Mouse (Mus musculus) embryo, embryonic 11 days (tissue): ENCODE data around the gene Rasa3.

Experiments
- DNase-seq: peaks from one replicate; pipeline ENCODE4 v3.0.0-alpha.2; 2015

The Rasa3 gene

GRCm38 (mm10) chr8:13647591-13647990, 29.8 kb downstream of the Rasa3 start:
- no peak for DNase-seq

GRCm38 (mm10) chr8:13644932-13645676, 32.3 kb downstream of the Rasa3 start:
- no peak for DNase-seq

- DNase-seq: peak; percentile 48
These were observed 33.2 kb downstream of the Rasa3 start for GRCm38 (mm10) chr8:13644155-13644554.

- DNase-seq: no peak
These were observed 34.7 kb downstream of the Rasa3 start for GRCm38 (mm10) chr8:13642659-13643181.

GRCm38 (mm10) chr8:13641206-13641605, 36.2 kb downstream of the Rasa3 start:
- no peak for DNase-seq

GRCm38 (mm10) chr8:13640452-13640883, 36.9 kb downstream of the Rasa3 start:
- DNase-seq: no peak

GRCm38 (mm10) chr8:13633107-13633506, 44.3 kb downstream of the Rasa3 start:
- no peak for DNase-seq

GRCm38 (mm10) chr8:13632309-13632708, 45.1 kb downstream of the Rasa3 start:
- DNase-seq: no peak

- no peak for DNase-seq
These were observed 46.6 kb downstream of the Rasa3 start for GRCm38 (mm10) chr8:13630754-13631153.

GRCm38 (mm10) chr8:13630171-13630570, 47.2 kb downstream of the Rasa3 start:
- DNase-seq: no peak

- DNase-seq: no peak
These were observed 47.9 kb downstream of the Rasa3 start for GRCm38 (mm10) chr8:13629351-13630090.

GRCm38 (mm10) chr8:13628067-13628466, 49.3 kb downstream of the Rasa3 start:
- DNase-seq: no peak

- no peak for DNase-seq
These were observed 49.8 kb downstream of the Rasa3 start for GRCm38 (mm10) chr8:13627591-13627990.

- DNase-seq: no peak
These were observed 51.3 kb downstream of the Rasa3 start for GRCm38 (mm10) chr8:13626114-13626513.

- no peak for DNase-seq
These were observed 52.0 kb downstream of the Rasa3 start for GRCm38 (mm10) chr8:13625281-13625970.

GRCm38 (mm10) chr8:13624863-13625262, 52.5 kb downstream of the Rasa3 start:
- peak; percentile 62 for DNase-seq

GRCm38 (mm10) chr8:13623911-13624421, 53.4 kb downstream of the Rasa3 start:
- peak; percentile 25 for DNase-seq

- DNase-seq: peak; percentile 55
These were observed 54.2 kb downstream of the Rasa3 start for GRCm38 (mm10) chr8:13623038-13623750.

GRCm38 (mm10) chr8:13620226-13620920, 57.0 kb downstream of the Rasa3 start:
- no peak for DNase-seq

- no peak for DNase-seq
These were observed 60.4 kb downstream of the Rasa3 start for GRCm38 (mm10) chr8:13616831-13617505.

- peak; percentile 11 for DNase-seq
These were observed 62.4 kb downstream of the Rasa3 start for GRCm38 (mm10) chr8:13614924-13615391.
